Mouse (Mus musculus) left cerebral cortex, postnatal 25 days (tissue): ENCODE measurements around the gene Chit1. TPM values are rescaled to one million over a fixed set of nuclear protein-coding genes. Genes with fewer than 3 reads are reported as not detected.

Experiments used
- DNase-seq, 2 experiments: peaks; one replicate each; pipeline ENCODE4 v3.0.0; 2022; ENCODE audit warnings: low spot score in 2 of 2, mixed read lengths in 1 of 2
- intact Hi-C: fragments of 180-260 bp; cut with DNase I; formaldehyde crosslinking; loops from one replicate; pipeline ENCODE4 v1.15.1; 2025
- total RNA-seq, 2 experiments: library from RNA; stranded (reverse); gene quantifications; 2 replicates each; pipeline ENCODE4 v1.2.3; 2021

Gene Chit1
- total RNA-seq, 2 experiments from 2014 or later, result not detected

DNA sequence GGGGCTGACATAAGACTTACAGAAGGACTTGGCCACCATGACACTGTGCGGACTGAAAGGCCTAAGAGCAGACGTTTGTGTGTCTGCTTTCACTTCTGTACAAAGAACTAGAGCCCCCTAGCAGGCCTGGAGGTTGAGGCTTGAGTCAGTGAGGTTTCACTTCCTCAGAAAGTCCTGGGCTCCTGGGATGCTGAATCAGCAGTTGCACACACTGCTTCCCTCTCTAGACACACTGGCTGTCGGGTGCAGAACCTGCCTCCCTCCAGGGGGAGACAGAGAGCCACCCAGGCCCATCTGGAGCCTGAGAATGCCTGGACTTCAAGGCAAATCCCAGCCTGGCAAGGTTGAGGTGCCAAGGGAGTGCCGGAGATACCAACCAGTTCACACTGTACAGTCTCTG lies 85.3 kb downstream of the Chit1 start:
- intact Hi-C loops, result loop anchor here (2.0 to 5.0 kb wide), 3 partner anchors 46 to 136 kb away; partner anchors contain the start of gene Ppfia4
- peak; percentile 81 to 87 for DNase-seq

DNA sequence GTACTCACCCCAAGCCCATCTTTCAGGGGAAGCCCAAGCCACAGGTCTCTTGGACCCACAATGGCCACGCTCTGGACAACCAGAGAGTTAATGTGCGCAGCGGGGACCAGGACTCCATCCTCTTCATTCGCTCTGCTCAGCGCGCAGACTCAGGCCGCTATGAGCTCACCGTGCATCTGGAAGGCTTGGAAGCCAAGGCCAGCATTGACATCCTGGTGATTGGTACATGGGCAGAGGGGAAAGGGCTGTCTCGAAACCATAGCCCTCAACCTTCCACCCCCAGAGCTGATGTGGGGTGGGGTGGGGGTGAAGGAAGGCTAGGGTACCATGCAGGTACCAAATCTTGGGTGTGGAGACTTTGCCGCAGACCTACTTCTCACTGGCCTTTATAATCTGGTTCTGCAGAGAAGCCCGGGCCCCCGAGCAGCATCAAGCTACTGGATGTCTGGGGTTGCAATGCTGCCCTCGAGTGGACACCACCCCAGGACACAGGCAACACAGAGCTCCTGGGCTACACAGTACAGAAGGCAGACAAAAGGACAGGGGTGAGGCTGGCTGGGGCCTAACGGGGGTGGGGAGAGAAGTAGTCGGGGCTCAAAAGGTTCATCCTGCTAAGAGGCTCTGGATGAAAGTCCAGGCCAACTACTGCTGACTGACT lies 86.4 kb downstream of the Chit1 start:
- intact Hi-C loops, result loop anchor here (2.0 to 5.0 kb wide), 3 partner anchors 47 to 135 kb away; partner anchors contain the start of gene Ppfia4

DNA sequence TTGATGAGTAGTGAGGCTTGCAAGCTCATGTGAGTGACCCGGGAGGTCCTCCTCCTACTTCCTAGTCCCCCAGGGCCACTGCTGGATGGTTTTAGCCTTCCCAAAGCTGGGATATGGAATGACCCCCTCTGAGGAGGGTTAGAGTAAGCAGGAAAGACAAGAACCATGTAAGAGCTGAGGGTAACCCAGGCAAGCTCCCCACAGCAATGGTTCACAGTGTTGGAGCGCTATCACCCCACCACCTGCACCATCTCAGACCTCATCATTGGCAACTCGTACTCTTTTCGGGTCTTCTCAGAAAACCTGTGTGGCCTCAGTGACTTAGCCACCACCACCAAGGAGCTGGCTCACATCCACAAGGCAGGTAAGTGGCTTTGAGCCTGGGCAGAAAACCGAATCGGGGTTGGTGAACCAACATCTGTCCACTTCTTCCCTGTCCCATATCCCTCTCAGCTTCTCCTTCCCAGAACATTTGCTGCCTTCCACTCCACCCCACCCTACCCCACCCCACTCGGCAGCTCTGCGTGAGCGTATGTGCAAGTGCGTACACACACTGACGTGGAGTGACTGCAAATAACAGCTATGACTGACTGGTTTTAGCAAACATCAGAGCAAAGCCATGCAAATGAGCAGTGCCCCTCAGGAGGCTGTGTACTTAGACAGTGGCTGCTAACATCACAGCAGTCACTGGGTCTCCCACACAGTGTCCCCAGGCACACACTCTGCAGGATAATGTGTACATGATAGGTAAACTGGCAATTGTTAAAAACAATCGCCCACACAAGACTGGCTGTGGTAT lies 87.4 kb downstream of the Chit1 start:
- peak in 1 of 2 experiments; percentile 71 for DNase-seq
- intact Hi-C loops, result loop anchor here (5.0 kb wide), 1 partner anchor 134 kb away; the partner anchor contains the start of gene Ppfia4

More for the DNA sequence above, 86.4 kb downstream of the Chit1 start:
- DNase-seq, result no peak

DNA sequence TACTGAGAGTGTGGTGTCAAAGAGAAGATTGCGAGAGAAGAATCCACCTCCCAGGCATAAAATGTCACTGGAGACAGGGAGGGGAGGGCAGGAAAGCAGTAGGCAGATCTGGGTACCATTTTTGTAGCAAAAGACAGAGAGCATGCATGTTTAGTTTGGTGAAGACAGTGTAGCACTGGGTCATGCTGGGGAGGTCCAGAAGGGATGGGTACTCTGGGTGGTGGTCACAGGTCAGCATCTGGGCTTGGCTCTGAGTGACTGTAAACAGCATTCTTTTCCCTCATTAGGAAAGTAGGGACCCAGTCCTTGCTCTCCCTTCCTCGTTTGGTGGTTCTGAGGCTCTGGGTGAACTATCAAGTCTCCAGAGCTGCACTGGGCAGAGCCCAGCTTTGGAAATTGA lies 89.4 kb downstream of the Chit1 start:
- DNase-seq, result no peak
- intact Hi-C loops, result loop anchor here (2.0 kb wide), 1 partner anchor 34 kb away; the partner anchor contains the start of gene Adora1

Other genes starting within 250 kb of the Chit1 start
- gene Optc, start 203.2 kb upstream of the Chit1 start, total RNA-seq, result 1 to 10 TPM in 1 of 2 experiments, under 1 TPM in 1; 0.94 to 2.8 TPM
- 1 to 10 TPM; 7.9 to 9.0 TPM for gene Prelp, start 189.8 kb upstream of the Chit1 start, total RNA-seq
- gene Fmod, start 74.0 kb upstream of the Chit1 start, total RNA-seq, result 10 to 100 TPM; 17.0 to 22.0 TPM
- gene Btg2, start 32.1 kb upstream of the Chit1 start, total RNA-seq, result 10 to 100 TPM; 15.1 to 29.0 TPM
- 10 to 100 TPM in 1 of 2 experiments, 1 to 10 TPM in 1; 9.1 to 11.6 TPM for gene Chil1, start 70.9 kb downstream of the Chit1 start, total RNA-seq
- gene Mybph, start 82.2 kb downstream of the Chit1 start, total RNA-seq, result under 1 TPM in 1 of 2 experiments, not detected in 1; 0.25 TPM
- gene Adora1, start 124.2 kb downstream of the Chit1 start, total RNA-seq, result 100 to 1,000 TPM; 195 to 200 TPM
- gene Myog, start 178.7 kb downstream of the Chit1 start, total RNA-seq, result not detected
- 10 to 100 TPM; 43.3 to 49.4 TPM for gene Ppfia4, start 221.7 kb downstream of the Chit1 start, total RNA-seq